Mouse (Mus musculus) neural tube, embryonic 13.5 days (tissue): Measurements from ENCODE around the gene Tiam2. TPM values are rescaled to one million over a fixed set of nuclear protein-coding genes. Genes with fewer than 3 reads are reported as not detected.
"Not testable (repeated sequence)": the region's sequence is repeated elsewhere in the genome, so short reads cannot be mapped to it uniquely, and the experiment has no call there.

Experiments used
- ATAC-seq: fragments of 200-750 bp; cut with Nextera tagmentation; 2 replicates; pipeline ENCODE4 v1.8.0; 2017; ENCODE audit warnings: low read depth, mild to moderate bottlenecking, moderate TSS enrichment, moderate library complexity
- H3K27ac ChIP-seq: fragments of 300-500 bp; sonication (generic); replicated peaks from 2 replicates; pipeline ENCODE4 v1.5.1; 2015; ENCODE audit warnings: moderate library complexity, mild to moderate bottlenecking, inconsistent platforms
- H3K27me3 ChIP-seq: fragments of 300-500 bp; sonication (generic); 2 replicates; pipeline ENCODE4 v1.6.1; 2015; ENCODE audit warnings: mild to moderate bottlenecking, inconsistent platforms
- H3K36me3 ChIP-seq: fragments of 300-500 bp; sonication (generic); 2 replicates; pipeline ENCODE4 v1.6.1; 2015; ENCODE audit warnings: mild to moderate bottlenecking, inconsistent platforms
- H3K4me1 ChIP-seq: fragments of 300-500 bp; sonication (generic); replicated peaks from 2 replicates; pipeline ENCODE4 v1.6.1; 2015; ENCODE audit warnings: inconsistent platforms
- H3K4me2 ChIP-seq: fragments of 300-500 bp; sonication (generic); 2 replicates; pipeline ENCODE4 v1.6.1; 2015; ENCODE audit warnings: inconsistent platforms, mild to moderate bottlenecking, moderate library complexity
- H3K4me3 ChIP-seq: fragments of 300-500 bp; sonication (generic); 2 replicates; pipeline ENCODE4 v1.5.1; 2015; ENCODE audit warnings: mild to moderate bottlenecking, inconsistent platforms
- H3K9ac ChIP-seq: fragments of 300-500 bp; sonication (generic); 2 replicates; pipeline ENCODE4 v1.6.1; 2015; ENCODE audit warnings: moderate library complexity, mild to moderate bottlenecking, inconsistent platforms
- H3K9me3 ChIP-seq: fragments of 300-500 bp; sonication (generic); 2 replicates; pipeline ENCODE4 v1.6.1; 2016; ENCODE audit warnings: inconsistent platforms
- WGBS: fragments of 180-500 bp; shearing (Covaris S2); methylation state at CpG from one replicate; pipeline ENCODE4 v1.1.7; 2015; 5-methylcytosine and 5-hydroxymethylcytosine counted together
- polyA plus RNA-seq: library from polyadenylated mRNA; unstranded; fragments of >200 nt; fragmentation: Nextera tagmentation; extraction: Ambion mirVana; gene quantifications from 2 replicates; pipeline ENCODE4 v1.2.1, GENCODE M21; 2015

Gene Tiam2
- polyA plus RNA-seq, 1 experiment from 2014 or later, result 9.2 TPM

DNA sequence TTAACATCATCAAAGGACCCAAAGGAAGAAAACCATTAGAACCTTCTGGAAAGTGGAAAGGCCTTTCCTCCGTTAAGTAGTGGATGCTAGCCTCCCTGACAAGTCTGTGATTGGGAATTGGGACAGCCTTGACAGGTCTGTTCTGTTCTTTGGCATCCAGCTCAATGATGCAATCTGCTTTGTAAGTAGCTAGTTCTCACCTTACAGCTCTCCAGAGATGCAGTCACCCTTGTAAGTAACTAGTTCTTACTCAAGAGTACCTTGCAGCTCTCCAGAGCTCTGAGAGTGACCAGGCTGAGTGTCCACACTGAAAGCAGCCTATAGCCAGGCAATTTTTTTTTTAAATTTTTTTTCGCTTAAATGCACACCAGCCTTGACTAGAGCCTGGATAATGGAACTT lies 21.4 kb downstream of the Tiam2 start:
- Histone ChIP-seq H3K27me3 (no peaks in the 10 kb centered on the region), H3K4me3 (no peak overlapping the region), H3K27ac (no peak overlapping the region), H3K9ac (no peak overlapping the region), H3K9me3 (no peaks in the 10 kb centered on the region), H3K36me3 (no peaks in the 10 kb centered on the region), H3K4me2 (no peak overlapping the region), H3K4me1 (peaks cover 17% of the 10 kb centered on the region)
- no peak for ATAC-seq
- WGBS, result 89% methylated on average over 2 of the region's 2 CpGs

DNA sequence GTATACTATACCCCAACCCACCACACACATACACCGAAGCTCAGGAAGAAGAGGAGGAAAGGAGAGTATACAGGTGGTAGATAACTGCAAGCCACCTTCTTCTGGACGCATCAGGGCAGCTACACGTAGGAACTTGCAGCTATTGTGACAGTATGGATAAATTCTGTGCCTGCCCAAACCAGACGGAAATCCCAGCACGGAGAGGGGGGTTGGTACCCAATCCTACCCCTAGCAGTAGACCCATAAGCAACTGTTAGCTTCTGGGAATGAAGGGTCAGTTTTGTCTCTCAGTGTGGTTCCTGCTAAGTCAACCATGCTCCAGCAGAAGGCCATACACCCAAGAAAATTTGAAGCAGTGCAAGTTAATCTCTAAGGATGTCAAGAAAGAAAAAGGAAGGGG lies 23.0 kb downstream of the Tiam2 start:
- no peak for ATAC-seq
- no peaks in the 10 kb centered on the region for H3K9me3 ChIP-seq
- H3K4me2 ChIP-seq, result no peak overlapping the region
- H3K27ac ChIP-seq, result no peak overlapping the region
- H3K27me3 ChIP-seq, result no peaks in the 10 kb centered on the region
- no peaks in the 10 kb centered on the region for H3K36me3 ChIP-seq
- H3K4me3 ChIP-seq, result no peak overlapping the region
- 88% methylated on average over 5 of the region's 5 CpGs for WGBS
- no peak overlapping the region for H3K9ac ChIP-seq
- H3K4me1 ChIP-seq, result peaks cover 17% of the 10 kb centered on the region

DNA sequence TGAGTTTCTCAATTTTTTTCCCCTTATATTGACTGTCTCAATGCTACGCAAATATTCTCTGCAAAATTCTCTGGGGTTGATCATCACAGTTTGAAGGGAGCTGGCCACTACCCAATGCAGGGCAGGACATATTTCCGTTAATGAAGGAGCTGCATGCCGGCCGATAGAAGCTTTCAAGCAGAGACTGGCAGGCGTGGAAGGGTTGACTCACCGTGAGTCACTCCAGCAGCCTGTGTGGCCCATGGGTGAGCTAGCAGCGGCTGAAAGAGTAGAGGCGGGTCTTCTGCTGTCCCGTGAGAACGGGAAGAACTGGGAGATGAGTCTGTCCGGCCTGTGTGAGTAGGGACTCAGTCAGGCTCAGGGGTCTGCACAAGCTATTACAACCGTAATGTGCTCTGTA lies 23.6 kb downstream of the Tiam2 start:
- Histone ChIP-seq H3K4me3 (no peak overlapping the region), H3K9me3 (no peaks in the 10 kb centered on the region), H3K4me2 (no peak overlapping the region), H3K36me3 (no peaks in the 10 kb centered on the region), H3K9ac (no peak overlapping the region), H3K27me3 (no peaks in the 10 kb centered on the region), H3K27ac (no peak overlapping the region), H3K4me1 (peaks cover 16% of the 10 kb centered on the region)
- ATAC-seq, result no peak
- WGBS, result 78% methylated on average over 12 of the region's 12 CpGs

DNA sequence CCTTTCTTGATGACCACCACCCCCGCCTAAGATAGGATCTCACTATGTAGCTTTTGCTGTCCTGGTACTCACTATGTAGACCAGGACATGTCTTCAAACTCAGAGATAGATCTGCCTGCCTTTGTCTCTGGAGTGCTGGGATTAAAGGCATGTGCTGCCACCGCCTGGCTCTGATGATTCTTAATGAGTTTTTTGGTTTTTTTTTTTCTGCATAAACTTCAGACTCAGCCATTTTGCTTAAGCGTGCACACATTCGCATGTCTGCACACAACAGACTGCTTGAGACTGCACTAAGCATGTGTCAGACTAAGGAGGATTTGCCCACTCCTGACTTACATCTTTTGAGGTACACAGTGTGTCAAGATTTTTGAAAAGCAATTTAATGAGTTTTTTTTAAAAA lies 24.0 kb downstream of the Tiam2 start:
- WGBS, result 87% methylated on average over 4 of the region's 4 CpGs
- H3K9me3 ChIP-seq, result no peaks in the 10 kb centered on the region
- no peak overlapping the region for H3K4me3 ChIP-seq
- H3K4me1 ChIP-seq, result peaks cover 15% of the 10 kb centered on the region
- no peaks in the 10 kb centered on the region for H3K27me3 ChIP-seq
- H3K36me3 ChIP-seq, result no peaks in the 10 kb centered on the region
- no peak for ATAC-seq
- no peak overlapping the region for H3K9ac ChIP-seq
- no peak overlapping the region for H3K4me2 ChIP-seq
- no peak overlapping the region for H3K27ac ChIP-seq

DNA sequence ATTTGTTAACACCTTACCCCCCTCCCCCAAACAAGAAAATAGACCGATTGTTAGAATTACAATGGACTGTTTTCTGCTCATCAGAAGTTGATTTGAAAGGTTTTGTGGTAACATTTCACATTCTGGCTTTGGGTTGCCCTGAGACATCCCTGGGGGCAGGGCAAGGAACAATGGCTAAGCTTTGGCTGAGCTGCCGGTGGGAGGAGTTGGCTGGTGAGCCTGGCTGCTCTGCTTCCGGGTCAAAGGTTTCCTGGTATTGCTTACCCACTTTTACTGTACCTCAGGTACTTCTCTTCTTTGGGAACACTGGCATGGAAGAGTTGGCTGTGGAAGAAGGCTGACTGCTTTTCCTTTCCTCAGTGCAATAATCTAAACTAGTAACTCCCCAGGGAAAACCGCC lies 25.3 kb downstream of the Tiam2 start:
- Histone ChIP-seq H3K9ac (no peak overlapping the region), H3K27ac (no peak overlapping the region), H3K4me1 (peaks cover 13% of the 10 kb centered on the region; the same call in 1 of the 2 replicates), H3K4me3 (no peak overlapping the region), H3K4me2 (no peak overlapping the region), H3K9me3 (no peaks in the 10 kb centered on the region), H3K27me3 (no peaks in the 10 kb centered on the region), H3K36me3 (no peaks in the 10 kb centered on the region)
- ATAC-seq, result no peak
- WGBS, result 70% methylated on average over 4 of the region's 4 CpGs

DNA sequence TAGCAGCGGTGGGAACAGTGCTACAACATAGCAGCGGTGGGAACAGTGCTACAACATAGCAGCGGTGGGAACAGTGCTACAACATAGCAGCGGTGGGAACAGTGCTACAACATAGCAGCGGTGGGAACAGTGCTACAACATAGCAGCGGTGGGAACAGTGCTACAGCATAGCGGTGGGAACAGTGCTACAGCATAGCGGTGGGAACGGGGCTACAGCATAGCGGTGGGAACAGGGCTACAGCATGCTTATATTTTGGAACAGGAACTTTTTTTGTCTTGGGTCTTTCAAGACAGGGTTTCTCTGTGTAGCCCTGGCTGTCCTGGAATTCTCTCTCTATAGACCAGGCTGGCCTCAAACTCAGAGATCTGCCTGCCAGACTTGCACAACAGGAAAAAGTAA lies 26.8 kb downstream of the Tiam2 start:
- peaks cover 13% of the 10 kb centered on the region; the same call in 1 of the 2 replicates for H3K4me1 ChIP-seq
- not testable (repeated sequence) for H3K9me3 ChIP-seq, H3K27ac ChIP-seq, ATAC-seq, H3K36me3 ChIP-seq, H3K4me3 ChIP-seq, H3K4me2 ChIP-seq, H3K9ac ChIP-seq, H3K27me3 ChIP-seq
- WGBS, result 96% methylated on average over 10 of the region's 10 CpGs

DNA sequence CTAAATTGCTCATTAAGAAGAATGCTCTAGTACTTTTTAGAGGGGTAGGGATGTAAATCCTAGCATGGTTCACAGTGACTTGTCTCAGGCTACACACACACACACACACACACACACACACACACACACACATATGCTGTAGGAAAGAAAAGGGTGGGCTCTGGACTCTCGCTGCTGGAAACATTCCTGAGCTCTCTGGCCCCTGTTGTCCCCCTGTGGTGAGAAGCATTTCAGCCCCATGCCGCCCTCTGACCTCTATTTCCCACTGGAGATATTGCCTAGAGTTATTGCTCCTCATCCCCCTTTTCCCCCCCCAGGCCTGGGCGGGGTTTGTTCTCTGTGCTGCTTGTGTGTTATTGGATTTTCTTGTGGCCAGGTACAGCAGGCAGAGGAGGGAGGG lies 28.5 kb downstream of the Tiam2 start:
- no peak overlapping the region for H3K27ac ChIP-seq
- H3K9me3 ChIP-seq, result no peaks in the 10 kb centered on the region
- peaks cover 13% of the 10 kb centered on the region; the same call in 1 of the 2 replicates for H3K4me1 ChIP-seq
- no peak overlapping the region for H3K4me2 ChIP-seq
- no peak for ATAC-seq
- no peaks in the 10 kb centered on the region for H3K27me3 ChIP-seq
- no peaks in the 10 kb centered on the region for H3K36me3 ChIP-seq
- no peak overlapping the region for H3K4me3 ChIP-seq
- H3K9ac ChIP-seq, result no peak overlapping the region
- 26% methylated on average over 3 of the region's 3 CpGs for WGBS

DNA sequence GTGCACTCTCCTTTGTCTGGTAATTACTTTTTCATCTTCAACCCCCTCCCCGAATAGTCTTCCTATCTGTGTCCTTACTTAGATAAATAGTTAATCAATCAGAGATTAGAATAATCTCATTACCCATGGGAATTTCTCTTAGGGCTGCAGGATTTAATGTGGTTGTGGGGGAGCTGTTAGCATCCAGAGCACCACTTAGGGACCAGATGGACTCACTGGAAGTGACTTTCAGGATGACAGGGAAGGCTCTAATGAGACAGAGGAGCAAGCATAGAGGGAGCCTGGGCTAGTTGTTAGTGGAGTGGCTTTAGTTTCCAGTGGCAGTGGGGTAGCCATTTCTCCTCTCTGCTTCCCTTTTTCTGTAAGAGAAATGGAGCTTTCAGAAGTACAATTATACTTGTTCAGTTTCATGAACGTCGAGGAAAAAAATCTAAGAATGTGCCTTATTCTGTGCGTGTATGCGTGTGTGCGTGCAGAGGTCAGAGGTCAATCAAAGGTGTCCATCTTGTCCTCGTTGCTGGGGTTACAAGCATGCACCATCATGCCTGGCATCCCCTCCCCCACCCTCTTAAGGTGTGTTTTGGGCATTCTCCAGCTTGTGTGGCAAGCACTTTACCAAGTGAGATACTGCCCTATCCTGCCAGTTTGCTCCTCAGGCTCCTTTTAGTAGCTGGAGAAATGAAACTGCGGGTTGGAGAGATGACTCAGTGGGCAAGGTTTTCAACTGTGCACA lies 30.4 kb downstream of the Tiam2 start:
- no peak for ATAC-seq
- no peak overlapping the region for H3K4me3 ChIP-seq
- WGBS, result 76% methylated on average over 8 of the region's 8 CpGs
- H3K4me2 ChIP-seq, result no peak overlapping the region
- no peaks in the 10 kb centered on the region for H3K9me3 ChIP-seq
- no peak overlapping the region for H3K9ac ChIP-seq
- no peaks in the 10 kb centered on the region for H3K36me3 ChIP-seq
- H3K27me3 ChIP-seq, result no peaks in the 10 kb centered on the region
- no peak overlapping the region; the same call in 1 of the 2 replicates for H3K27ac ChIP-seq
- H3K4me1 ChIP-seq, result peaks cover 19% of the 10 kb centered on the region

DNA sequence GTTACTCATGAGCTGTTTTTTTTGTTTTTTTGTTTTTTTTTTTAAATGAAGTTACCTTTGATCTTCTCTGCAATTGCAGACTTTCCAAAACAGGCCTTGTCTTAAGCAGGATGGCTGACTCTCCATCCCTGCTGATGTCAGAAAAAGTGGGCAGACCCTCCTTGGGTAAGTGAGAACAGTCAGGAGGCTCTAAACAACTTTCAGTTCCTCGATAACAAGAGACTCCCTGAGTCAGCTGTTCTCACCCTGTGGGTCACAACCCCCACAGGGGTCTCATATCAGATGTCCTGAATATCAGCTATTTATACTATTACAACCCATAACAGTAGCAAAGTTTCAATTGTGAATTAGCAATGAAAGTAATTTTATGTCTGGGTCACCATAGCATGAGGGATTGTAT lies 33.9 kb downstream of the Tiam2 start:
- no peak overlapping the region for H3K4me2 ChIP-seq
- peaks cover 19% of the 10 kb centered on the region for H3K4me1 ChIP-seq
- no peaks in the 10 kb centered on the region for H3K9me3 ChIP-seq
- no peak overlapping the region for H3K4me3 ChIP-seq
- H3K9ac ChIP-seq, result no peak overlapping the region
- no peaks in the 10 kb centered on the region for H3K36me3 ChIP-seq
- H3K27ac ChIP-seq, result no peak overlapping the region
- ATAC-seq, result no peak
- WGBS, result 6% methylated on average over 1 of the region's 1 CpGs
- no peaks in the 10 kb centered on the region for H3K27me3 ChIP-seq

DNA sequence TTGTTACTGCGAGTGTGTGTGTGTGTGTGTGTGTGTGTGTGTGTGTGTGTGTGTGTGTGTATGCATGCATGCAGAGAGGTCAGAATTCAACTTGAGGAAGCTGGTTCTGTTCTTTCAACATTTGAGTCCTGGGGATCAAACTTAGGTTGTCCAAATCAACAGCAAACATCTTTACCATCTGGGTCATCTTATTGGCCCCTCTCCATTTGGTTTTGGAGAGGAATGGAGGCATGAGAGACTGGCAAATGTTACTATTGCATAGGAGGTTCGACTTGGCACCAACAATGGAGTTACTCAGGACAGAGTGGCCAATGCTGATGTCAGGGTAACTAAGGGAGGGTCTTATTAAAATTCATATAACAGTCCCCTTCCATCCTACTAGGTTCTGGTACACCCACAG lies 35.4 kb downstream of the Tiam2 start:
- no peaks in the 10 kb centered on the region for H3K9me3 ChIP-seq
- no peak overlapping the region for H3K4me2 ChIP-seq
- H3K9ac ChIP-seq, result no peak overlapping the region
- peaks cover 18% of the 10 kb centered on the region for H3K4me1 ChIP-seq
- H3K36me3 ChIP-seq, result no peaks in the 10 kb centered on the region
- ATAC-seq, result no peak
- H3K27me3 ChIP-seq, result no peaks in the 10 kb centered on the region
- no peak overlapping the region for H3K4me3 ChIP-seq
- H3K27ac ChIP-seq, result no peak overlapping the region
- 86% methylated on average over 2 of the region's 2 CpGs for WGBS

DNA sequence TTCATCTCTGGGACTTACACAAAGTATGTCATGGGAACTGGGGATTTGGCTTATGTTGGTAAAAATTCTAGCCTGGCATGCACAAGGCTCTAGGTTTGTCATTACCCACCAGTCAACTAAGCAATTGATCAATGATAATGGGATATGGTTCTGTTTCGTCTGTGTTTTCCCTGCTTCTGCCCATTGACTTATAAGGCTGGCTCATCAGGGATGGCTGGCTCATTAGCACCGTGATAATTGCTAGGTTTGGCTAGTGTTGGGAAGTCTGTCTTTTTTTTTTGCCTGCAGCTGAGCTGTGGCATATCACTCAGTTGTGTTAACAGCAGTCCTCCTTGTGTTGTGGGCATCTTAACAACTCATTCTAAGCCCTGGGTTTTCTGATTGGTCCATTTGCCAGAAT lies 36.8 kb downstream of the Tiam2 start:
- Histone ChIP-seq H3K27me3 (no peaks in the 10 kb centered on the region), H3K36me3 (no peaks in the 10 kb centered on the region), H3K4me3 (no peak overlapping the region), H3K27ac (peak overlapping the region; percentile 13; the same call in 1 of the 2 replicates), H3K4me1 (peaks cover 18% of the 10 kb centered on the region), H3K4me2 (no peak overlapping the region), H3K9me3 (no peaks in the 10 kb centered on the region), H3K9ac (no peak overlapping the region)
- 26% methylated on average over 2 of the region's 2 CpGs for WGBS
- no peak; the same call in 1 of the 2 replicates for ATAC-seq

DNA sequence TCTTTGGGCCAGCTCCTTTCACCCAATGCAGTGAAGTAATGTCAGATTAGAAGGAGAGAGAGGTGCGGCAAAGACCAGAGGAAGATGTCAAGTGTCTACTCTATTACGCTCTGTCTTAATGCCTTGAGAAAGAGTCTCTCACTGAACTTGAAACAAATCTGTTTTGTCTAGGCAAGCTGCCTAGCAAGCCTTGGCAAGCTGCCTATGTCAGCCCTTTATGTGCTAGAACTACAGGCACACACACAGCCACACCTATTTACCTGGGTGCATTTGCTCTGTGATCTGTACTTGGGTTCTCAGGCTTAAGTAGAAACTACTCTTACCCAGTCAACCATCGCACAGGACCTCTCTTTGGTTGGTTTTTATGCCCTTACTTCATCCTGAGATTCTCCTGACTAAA lies 40.4 kb downstream of the Tiam2 start:
- Histone ChIP-seq H3K9ac (no peak overlapping the region), H3K36me3 (no peaks in the 10 kb centered on the region), H3K4me2 (no peak overlapping the region), H3K27me3 (no peaks in the 10 kb centered on the region), H3K4me1 (peaks cover 9% of the 10 kb centered on the region), H3K9me3 (no peaks in the 10 kb centered on the region), H3K27ac (no peak overlapping the region), H3K4me3 (no peak overlapping the region)
- ATAC-seq, result no peak
- 89% methylated on average over 3 of the region's 3 CpGs for WGBS

DNA sequence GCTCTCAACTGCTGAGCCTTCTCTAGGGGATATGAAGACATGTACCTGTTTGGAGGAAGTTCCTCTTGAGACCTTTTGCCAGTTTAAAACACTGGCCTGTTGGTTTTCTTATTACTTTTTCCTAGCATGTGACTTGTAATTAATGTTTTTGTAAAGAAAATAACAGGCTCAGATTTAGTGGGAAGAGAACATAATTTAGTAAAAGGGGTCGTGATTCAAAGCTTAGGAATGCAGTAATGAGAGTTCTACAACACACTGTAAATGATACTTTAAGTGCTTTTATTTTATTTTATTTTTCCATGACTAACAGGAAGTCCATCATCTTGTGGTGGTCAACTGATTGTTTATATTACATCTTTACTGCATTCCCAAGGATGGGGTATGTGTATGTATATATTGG lies 42.0 kb downstream of the Tiam2 start:
- Histone ChIP-seq H3K9ac (no peak overlapping the region), H3K27me3 (no peaks in the 10 kb centered on the region), H3K4me2 (no peak overlapping the region), H3K9me3 (no peaks in the 10 kb centered on the region), H3K27ac (no peak overlapping the region), H3K36me3 (no peaks in the 10 kb centered on the region), H3K4me3 (no peak overlapping the region), H3K4me1 (peaks cover under 1% of the 10 kb centered on the region; the same call in 1 of the 2 replicates)
- WGBS, result 82% methylated on average over 1 of the region's 1 CpGs
- no peak for ATAC-seq
